Mouse (Mus musculus): ENCODE results near the gene Emx1. TPM values are rescaled to one million over a fixed set of nuclear protein-coding genes. Genes with fewer than 3 reads are reported as not detected.
A peak's percentile ranks its signal among the peaks of the same experiment; 100 is the strongest.

Gene Emx1
- total RNA-seq, 2 experiments from 2014 or later: 22.8 to 22.9 TPM

- DNase-seq (ENCODE audit: low spot score in 2 of 2): peak in 1 of 2 experiments; percentile 36
Observed at GRCm38 (mm10) chr6:85224442-85224891, 37.2 kb downstream of the Emx1 start.

- DNase-seq (ENCODE audit: low spot score in 2 of 2): peak in 1 of 2 experiments; percentile 69
Observed at GRCm38 (mm10) chr6:85226570-85226969, 39.3 kb downstream of the Emx1 start.

- no peak for DNase-seq (ENCODE audit: low spot score in 2 of 2)
Observed at GRCm38 (mm10) chr6:85227520-85227919, 40.3 kb downstream of the Emx1 start.

GRCm38 (mm10) chr6:85230762-85231161 is 43.5 kb downstream of the Emx1 start:
- DNase-seq (ENCODE audit: low spot score in 2 of 2): no peak

- peak in 1 of 2 experiments; percentile 43 for DNase-seq (ENCODE audit: low spot score in 2 of 2)
Observed at GRCm38 (mm10) chr6:85231469-85231868, 44.2 kb downstream of the Emx1 start.

- DNase-seq (ENCODE audit: low spot score in 2 of 2): no peak
Observed at GRCm38 (mm10) chr6:85232045-85232444, 44.8 kb downstream of the Emx1 start.

- no peak for DNase-seq (ENCODE audit: low spot score in 2 of 2)
Observed at GRCm38 (mm10) chr6:85232836-85233623, 45.8 kb downstream of the Emx1 start.

- no peak for DNase-seq (ENCODE audit: low spot score in 2 of 2)
Observed at GRCm38 (mm10) chr6:85234796-85235195, 47.6 kb downstream of the Emx1 start.

GRCm38 (mm10) chr6:85237001-85237400 is 49.8 kb downstream of the Emx1 start:
- peak in 1 of 2 experiments; percentile 42 for DNase-seq (ENCODE audit: low spot score in 2 of 2)

- DNase-seq (ENCODE audit: low spot score in 2 of 2): peak; percentile 73 to 75
Observed at GRCm38 (mm10) chr6:85237595-85238337, 50.5 kb downstream of the Emx1 start.

- DNase-seq (ENCODE audit: low spot score in 2 of 2): peak in 1 of 2 experiments; percentile 60
Observed at GRCm38 (mm10) chr6:85239044-85239489, 51.8 kb downstream of the Emx1 start.

- no peak for DNase-seq (ENCODE audit: low spot score in 2 of 2)
Observed at GRCm38 (mm10) chr6:85249821-85250220, 62.6 kb downstream of the Emx1 start.

- DNase-seq (ENCODE audit: low spot score in 2 of 2): no peak
Observed at GRCm38 (mm10) chr6:85250811-85251241, 63.6 kb downstream of the Emx1 start.

- DNase-seq (ENCODE audit: low spot score in 2 of 2): no peak
Observed at GRCm38 (mm10) chr6:85252251-85253058, 65.2 kb downstream of the Emx1 start.

GRCm38 (mm10) chr6:85253275-85253674 is 66.0 kb downstream of the Emx1 start:
- no peak for DNase-seq (ENCODE audit: low spot score in 2 of 2)

Other genes starting within 250 kb of the Emx1 start
- 100 to 1,000 TPM in 1 of 2 experiments, 10 to 100 TPM in 1; 98.3 to 105 TPM for gene Exoc6b, start 117.9 kb upstream of the Emx1 start, total RNA-seq (2021)
- gene Spr, start 49.7 kb upstream of the Emx1 start, total RNA-seq (2021): 10 to 100 TPM; 42.1 to 49.3 TPM
- gene Sfxn5, start 146.0 kb downstream of the Emx1 start, total RNA-seq (2021): 100 to 1,000 TPM; 154 to 171 TPM
- gene Rab11fip5, start 187.2 kb downstream of the Emx1 start, total RNA-seq (2021): 10 to 100 TPM; 50.8 to 56.2 TPM
- gene Noto, start 236.4 kb downstream of the Emx1 start, total RNA-seq (2021): not detected
- gene Smyd5, start 244.6 kb downstream of the Emx1 start, total RNA-seq (2021): 10 to 100 TPM; 32.8 to 35.4 TPM

Data from layer of hippocampus, postnatal 14 days (tissue).